Mouse (Mus musculus) retina, embryonic 14.5 days (tissue): ENCODE results near the gene Gm28230.

Experiments
- DNase-seq: peaks from one replicate; pipeline ENCODE4 v3.0.0-alpha.2; 2015; ENCODE audit warnings: low spot score

The Gm28230 gene

DNA sequence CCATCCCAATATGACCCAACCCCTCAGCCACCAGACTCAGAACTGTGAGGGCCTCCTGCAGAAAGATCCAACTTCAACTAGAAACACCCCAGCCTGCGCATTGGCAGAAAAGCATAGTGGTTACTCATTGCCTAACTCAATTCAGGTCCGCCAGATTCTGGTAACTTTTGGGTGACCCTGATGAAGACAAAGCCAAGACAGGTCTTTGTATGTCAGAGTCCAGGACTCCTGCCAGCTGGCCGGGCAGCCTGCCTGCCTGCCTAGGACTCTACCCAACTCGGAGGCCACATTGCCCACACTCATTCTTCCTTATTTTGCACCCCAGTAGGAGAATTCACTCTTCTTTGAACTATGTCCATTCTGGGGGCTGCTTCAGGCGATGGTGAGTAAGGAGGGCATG, at the start of gene Gm28230:
Gene Gm28230 (plus strand): TSS at position 178 of the 400 bp plus-strand sequence.
- no peak for DNase-seq

- DNase-seq: no peak
Observed at GRCm38 (mm10) chr2:74677106-74677505, 49.4 kb upstream of the Gm28230 start.

DNA sequence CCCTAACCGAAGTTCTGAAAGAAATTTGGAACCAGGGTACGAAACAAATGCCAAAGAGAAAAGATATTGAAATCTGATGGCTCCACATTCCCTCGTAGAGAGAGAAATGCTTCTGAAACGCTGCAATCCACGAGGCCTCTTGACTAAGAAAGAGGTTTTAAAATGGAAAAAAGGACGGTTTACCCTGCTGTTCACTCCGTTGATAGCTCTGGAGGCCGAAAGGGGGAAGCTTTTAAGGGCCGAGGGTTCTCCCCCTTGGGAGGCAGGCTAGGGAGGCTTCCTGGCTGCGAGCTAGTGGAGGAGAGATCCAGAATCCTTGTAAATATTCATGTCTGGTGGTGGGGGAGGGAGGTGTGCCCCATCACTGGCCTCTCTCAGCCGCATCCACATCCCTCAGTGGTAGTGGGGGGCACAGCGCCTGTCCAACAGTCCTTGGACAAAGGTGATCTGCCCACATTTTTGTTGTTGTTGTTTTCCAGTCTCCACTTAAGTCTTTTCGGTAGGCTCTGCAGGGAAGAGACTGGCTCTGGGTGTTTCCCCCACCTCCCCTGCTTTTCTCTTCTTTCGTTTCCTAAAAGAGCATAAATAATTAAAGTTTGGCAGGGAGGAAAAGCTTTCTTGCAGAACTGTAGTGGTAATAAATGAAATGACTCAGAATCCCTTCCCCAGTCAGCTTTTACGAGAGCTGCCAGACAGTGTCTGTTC, 47.5 kb upstream of the Gm28230 start, which contains the start of gene Hoxd11:
Gene Hoxd11 (plus strand): TSS at position 667 of the 705 bp plus-strand sequence.
- no peak for DNase-seq

DNA sequence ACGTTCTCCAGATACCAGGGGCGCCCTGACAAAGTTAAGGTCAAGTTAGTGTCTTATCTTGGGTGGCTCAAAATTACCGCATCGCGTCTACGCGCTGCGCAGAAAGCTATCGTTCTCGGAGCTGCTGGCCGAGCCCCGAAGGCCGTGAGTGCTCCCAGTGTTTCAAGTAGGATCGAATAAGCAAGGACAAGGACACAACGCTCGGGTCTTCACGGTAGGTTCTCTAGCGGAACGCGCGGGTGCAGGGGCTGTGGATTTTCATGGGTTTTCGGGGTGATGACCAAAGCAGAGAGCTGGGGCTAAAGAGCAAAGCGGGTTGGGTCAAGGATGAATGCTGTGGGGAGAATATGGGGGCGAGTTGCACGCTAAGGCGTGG, 46.9 kb upstream of the Gm28230 start:
- DNase-seq: no peak

DNA sequence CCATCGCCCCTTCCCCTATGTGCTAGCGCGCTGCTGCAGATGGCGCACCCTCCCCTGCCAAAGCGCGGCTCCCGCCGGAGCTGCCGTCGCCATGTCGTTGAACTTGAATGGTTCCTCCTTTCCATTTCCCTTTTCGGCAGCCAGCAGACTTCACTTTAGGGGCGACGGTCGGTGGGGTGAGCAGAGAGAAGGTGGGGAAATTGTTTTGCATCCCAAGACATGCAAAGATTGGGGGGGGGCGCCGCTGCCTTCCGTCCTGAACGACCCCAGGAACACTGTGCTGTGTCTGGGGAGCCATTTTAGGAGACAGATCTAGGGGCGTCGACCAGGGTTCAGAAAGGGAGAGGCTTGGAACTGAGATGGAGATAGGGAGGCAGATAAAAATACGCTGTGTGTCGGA, 46.5 kb upstream of the Gm28230 start:
- no peak for DNase-seq

GRCm38 (mm10) chr2:74680561-74681398, 45.7 kb upstream of the Gm28230 start:
- DNase-seq: no peak

DNA sequence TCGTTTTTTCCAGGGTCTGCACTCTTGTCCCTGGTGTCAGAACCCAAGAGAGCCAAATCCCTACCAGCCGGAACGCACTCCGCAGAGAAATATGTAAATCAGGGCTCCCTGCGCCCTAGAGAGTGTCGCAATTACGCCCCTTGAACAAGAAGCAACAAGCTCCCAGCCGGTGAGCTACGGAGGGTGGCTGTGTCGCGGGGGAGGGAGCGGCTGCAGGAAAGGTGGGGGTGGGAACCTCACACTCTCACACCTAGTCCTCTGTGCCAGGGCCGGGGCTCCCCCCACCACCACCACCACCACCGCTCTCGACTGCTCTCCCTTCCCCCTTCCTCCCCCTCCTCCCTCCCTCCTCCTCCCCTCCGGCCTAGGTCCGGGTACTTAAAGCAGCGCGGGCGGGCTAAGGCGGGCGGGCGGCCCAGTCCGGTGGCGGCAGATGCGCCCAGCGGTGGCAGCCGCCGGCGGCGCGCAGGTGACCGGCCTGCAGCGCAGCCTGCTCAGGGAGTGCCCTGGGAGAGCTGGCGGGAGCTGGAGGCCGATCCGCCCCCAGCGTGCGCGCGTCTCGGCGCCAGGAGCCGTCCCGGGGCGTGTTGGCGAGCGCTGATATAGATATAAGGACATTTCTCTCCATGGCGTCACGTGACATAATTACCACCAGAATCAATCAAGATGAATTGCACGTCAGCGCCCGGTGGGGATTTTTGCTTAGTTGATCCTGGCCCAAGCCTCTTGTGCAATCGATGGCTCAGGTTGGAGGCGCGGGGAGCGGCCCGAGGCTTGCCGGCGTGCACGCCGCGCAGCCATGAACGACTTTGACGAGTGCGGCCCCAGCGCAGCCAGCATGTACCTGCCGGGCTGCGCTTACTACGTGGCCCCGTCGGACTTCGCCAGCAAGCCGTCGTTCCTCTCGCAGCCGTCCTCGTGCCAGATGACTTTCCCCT, 44.7 kb upstream of the Gm28230 start:
- no peak for DNase-seq

DNA sequence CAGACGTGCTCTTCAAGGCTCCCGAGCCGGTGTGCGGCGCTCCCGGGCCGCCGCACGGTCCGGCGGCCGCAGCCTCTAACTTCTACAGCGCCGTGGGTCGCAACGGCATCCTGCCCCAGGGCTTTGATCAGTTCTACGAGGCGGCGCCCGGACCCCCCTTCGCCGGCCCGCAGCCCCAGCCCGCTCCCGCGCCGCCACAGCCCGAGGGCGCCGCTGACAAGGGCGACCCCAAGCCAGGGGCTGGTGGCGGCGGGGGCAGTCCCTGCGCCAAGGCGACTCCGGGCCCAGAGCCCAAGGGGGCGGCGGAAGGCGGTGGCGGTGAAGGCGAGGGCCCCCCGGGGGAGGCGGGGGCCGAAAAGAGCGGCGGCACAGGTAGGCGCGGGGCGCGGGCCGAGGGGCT, 43.7 kb upstream of the Gm28230 start:
- no peak for DNase-seq

DNA sequence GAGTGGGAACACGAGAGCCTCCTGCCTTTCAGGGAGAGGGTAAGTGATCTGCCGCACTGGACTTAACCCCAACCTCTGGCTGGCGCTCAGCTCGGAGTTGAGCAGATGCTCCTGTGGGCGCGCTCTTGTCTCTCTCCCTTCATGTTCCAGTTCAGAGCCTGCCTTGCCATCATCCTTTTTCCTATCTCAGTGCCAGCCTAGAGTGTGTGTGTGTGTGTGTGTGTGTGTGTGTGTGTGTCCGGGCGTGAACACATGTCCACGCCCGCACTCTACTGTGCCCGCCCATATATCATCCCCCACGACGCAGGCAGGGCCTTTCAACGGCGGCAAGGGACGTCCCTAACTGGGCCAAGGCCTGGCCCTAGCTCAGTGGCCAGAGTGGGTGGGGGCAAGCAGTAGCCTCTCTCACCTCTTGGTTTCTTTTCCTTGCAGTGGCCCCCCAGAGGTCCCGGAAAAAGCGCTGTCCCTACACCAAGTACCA, 43.0 kb upstream of the Gm28230 start:
- DNase-seq: no peak

- no peak for DNase-seq
Observed at GRCm38 (mm10) chr2:74684106-74684505, 42.4 kb upstream of the Gm28230 start.

DNA sequence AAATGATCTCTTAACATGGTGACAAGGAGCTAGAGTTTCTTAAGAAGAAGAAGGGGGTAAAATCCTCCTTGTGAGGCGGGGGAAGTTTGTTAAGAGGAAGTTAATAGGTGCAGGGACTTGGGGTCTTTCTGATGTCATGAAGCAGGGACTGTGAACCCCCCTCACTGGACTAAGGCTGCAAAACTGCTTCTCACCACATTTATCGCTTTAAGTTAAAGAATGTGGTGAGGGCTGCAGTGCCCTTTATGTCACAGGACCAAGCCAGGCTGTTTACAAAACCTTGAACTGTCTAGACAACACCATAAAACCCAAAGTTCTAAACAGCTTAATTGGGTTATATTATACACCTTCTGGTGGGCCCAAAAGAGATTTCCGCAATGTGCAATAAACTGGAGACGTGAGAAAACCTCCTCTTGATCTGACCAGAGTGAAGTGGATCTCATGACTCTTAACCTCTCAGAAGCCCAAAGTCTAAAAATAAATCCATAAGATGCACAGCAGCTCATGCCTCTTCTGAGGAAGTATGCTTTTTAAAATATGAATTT, 41.4 kb upstream of the Gm28230 start:
- DNase-seq: no peak

GRCm38 (mm10) chr2:74686301-74686987, 40.1 kb upstream of the Gm28230 start:
- peak; percentile 87 for DNase-seq

DNA sequence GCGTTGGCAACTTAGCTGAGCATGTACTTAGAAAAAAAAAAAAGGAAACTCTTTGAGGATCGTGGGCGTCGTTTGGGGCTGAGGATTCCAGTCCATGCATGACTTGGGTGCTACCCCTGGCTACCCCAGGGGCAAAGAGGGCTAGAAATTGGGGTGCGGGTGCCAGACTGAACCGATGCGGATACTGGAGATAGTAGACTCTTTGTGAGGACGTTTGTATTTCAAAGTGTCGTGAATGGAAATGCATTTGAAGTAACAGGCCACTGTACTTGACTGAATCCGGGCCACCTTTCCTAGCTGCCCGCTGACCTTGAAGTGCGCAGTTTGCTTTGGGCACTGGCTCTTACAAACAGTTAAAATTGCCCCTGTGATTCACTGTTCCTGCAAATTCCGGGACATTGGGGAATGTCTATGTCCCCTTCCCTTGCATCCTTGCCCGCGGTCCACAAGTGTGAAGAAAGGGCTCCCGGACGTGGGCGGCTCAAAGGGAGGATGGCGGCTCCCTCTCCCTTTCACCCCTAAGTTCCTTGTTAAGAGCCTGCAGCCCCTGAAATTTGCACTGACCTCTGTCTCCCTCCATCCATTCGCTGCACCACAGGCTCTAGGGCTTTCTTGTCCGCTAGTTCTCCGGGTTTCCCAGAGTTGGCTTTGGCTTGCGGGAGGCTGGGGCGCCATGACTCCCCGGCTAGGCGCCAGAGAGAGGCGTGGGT, 39.4 kb upstream of the Gm28230 start:
- DNase-seq: no peak

- DNase-seq: no peak
Observed at GRCm38 (mm10) chr2:74687698-74688555, 38.6 kb upstream of the Gm28230 start.

- DNase-seq: no peak
Observed at GRCm38 (mm10) chr2:74688795-74689573, 37.5 kb upstream of the Gm28230 start.

DNA sequence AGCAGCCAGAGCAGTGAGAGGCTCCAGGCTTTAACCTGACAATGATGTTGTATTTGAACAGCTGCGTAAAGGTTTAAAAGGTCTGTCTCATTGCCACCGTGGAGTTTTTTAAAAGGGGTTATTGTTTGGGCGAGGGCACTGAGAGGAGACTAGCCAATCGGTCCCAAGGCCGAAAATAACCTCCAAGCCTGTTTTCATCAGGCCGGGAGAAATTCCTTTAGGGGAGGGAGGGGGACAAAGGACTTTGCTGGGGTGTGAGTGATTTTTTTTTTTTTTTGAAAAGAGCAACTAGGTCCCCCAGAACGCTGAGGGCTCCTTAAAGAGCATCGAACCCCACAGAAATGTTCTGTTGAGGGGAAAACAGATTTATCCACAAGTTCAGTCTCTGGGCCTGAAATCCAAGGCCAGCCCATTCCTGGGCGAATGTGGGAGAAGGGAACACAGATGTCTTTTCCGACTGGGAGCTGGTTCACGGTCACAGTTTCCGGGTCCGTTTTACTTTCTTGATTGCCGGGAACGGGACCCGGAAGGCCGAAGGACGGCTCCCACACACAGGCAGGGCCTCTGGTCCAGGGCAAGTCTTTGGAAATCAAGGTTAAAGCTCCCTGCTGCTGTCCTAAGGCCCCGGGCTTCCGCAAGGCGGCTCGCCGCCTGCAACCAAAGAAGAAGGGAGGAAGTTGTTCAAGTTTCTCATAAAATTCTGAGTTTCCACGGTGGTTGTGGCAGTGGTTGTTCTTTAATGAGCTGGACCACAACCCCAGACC, 36.8 kb upstream of the Gm28230 start:
- DNase-seq: no peak

DNA sequence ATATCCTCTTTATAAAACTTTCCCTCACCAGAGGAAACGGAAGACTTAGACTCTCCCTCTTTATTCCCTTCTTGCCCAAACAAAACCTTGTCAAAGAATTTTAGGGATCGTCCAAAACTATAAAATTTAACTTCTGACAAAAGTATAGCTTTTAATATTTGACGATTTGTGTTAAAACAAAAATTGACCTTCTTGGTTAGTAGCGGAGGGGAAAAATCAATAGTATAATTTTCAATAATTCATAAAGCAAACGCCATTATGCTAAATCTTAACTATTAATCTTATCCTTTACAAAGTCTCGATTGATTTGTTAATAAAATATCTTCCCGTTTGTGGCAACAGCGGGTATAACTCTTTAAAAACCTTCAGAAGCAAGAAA, 36.2 kb upstream of the Gm28230 start:
- no peak for DNase-seq
